In the genomic region with DNA sequence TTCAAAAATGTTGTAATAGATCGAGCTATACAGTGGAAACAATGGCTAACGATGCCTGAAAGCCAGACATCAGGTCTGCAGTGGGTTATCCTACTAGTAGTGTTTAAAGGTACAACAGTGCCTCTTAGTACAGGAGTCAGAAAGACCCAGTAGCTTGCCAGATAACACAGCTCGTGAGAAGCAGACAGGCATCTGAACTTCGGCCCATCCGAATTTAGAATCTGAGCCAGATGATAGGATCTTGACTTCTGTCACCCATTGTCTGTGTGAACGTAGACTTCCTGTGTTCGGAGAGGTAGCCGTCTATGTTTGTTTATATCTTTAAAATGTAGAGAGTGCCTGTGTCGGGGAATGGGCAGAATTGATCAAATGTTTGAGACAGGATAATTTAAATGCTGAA, we compare ENCODE assay signal across 17 mouse cellular contexts.
DNase-seq lines count a peak whose midpoint lies in the region; ATAC-seq and TF ChIP-seq lines count a peak whose summit lies in the region.
"Had no signal": no experiment of that assay in that cellular context is flagged by ENCODE, and none has a peak within 500 bp of the region (broad histone marks: within the 10 kb centered on the region; RNA-seq: fewer than 3 reads in every experiment).

No protein-coding gene starts in this region.

- peak; percentile 42 for TF ChIP-seq EP300 in lung, postnatal 0 days (IDR thresholded peaks at IDR 0.05)

- peak; percentile 27; the same call in 1 of the 2 replicates for ATAC-seq in lung, postnatal 0 days
- ATAC-seq in intestine, embryonic 16.5 days = no peak
- no peak; the same call in 1 of the 2 replicates for ATAC-seq in limb, embryonic 12.5 days (ENCODE audit: insufficient number of reproducible peaks, insufficient read depth, low FRiP score, low TSS enrichment, low read depth)
- ATAC-seq: forebrain, embryonic 13.5 days; forebrain, postnatal 0 days had no signal

- no peak overlapping the region for H3K27ac ChIP-seq in lung, postnatal 0 days (ENCODE audit: low read length)
- H3K27ac ChIP-seq in intestine, embryonic 16.5 days (ENCODE audit: low read length) = peak overlapping the region; percentile 79
- H3K27ac ChIP-seq in limb, embryonic 12.5 days = 0 out of 2 replicates have a peak overlapping the region, but pooled peaks have one; percentile 13
- H3K27ac ChIP-seq: forebrain, embryonic 13.5 days had no signal

- DNase-seq in kidney, adult 9 months = peak; percentile 35
- no peak for DNase-seq in kidney, postnatal 14 days
- DNase-seq in lung, postnatal 0 days (ENCODE audit: low spot score) = peak; percentile 21
- no peak for DNase-seq in lung, postnatal 25 days (ENCODE audit: low spot score)
- DNase-seq in urinary bladder, postnatal 36 days (ENCODE audit: low spot score in 2 of 2) = no peak
- DNase-seq: adrenal gland, adult 2 months; adrenal gland, postnatal 25 days; cerebellum, adult 18-20 months; cerebellum, adult 9-11 months; cerebellum, postnatal 36 days; forebrain, postnatal 0 days; gastrocnemius, postnatal 14 days; heart, postnatal 36 days had no signal

- whole genome bisulfite sequencing in lung, postnatal 0 days = 35% methylated on average over 9 of the region's 9 CpGs
- 29% methylated on average over 9 of the region's 9 CpGs for WGBS in intestine, embryonic 16.5 days
- 46% methylated on average over 9 of the region's 9 CpGs for WGBS in limb, embryonic 12.5 days

- TF ChIP-seq CTCF in lung, postnatal 0 days (IDR thresholded peaks at IDR 0.05) = no peak

- no peaks in the 10 kb centered on the region for H3K36me3 ChIP-seq in lung, postnatal 0 days (ENCODE audit: insufficient read depth, low read length)
- H3K36me3 ChIP-seq in intestine, embryonic 16.5 days (ENCODE audit: control insufficient read depth, insufficient read depth, low read length) = no peaks in the 10 kb centered on the region
- H3K36me3 ChIP-seq in limb, embryonic 12.5 days = no peaks in the 10 kb centered on the region
- H3K36me3 ChIP-seq: heart, embryonic 12.5 days had no signal

- no peak overlapping the region for H3K4me3 ChIP-seq in lung, postnatal 0 days (ENCODE audit: low read depth, low read length)
- no peak overlapping the region for H3K4me3 ChIP-seq in intestine, embryonic 16.5 days (ENCODE audit: low read length)
- H3K4me3 ChIP-seq in limb, embryonic 12.5 days (replicated peaks) = no peak overlapping the region
- H3K4me3 ChIP-seq: forebrain, embryonic 13.5 days; heart, embryonic 12.5 days had no signal

- H3K27me3 ChIP-seq in lung, postnatal 0 days (replicated peaks; ENCODE audit: insufficient read depth, low read length) = no peaks in the 10 kb centered on the region
- no peaks in the 10 kb centered on the region for H3K27me3 ChIP-seq in intestine, embryonic 16.5 days (replicated peaks; ENCODE audit: control insufficient read depth, insufficient read depth, low read length)
- no peaks in the 10 kb centered on the region for H3K27me3 ChIP-seq in limb, embryonic 12.5 days
- H3K27me3 ChIP-seq: forebrain, embryonic 13.5 days had no signal

- H3K9ac ChIP-seq in lung, postnatal 0 days (replicated peaks; ENCODE audit: low read depth) = no peak overlapping the region
- no peak overlapping the region for H3K9ac ChIP-seq in intestine, embryonic 16.5 days (ENCODE audit: low read depth, low read length)
- H3K9ac ChIP-seq in limb, embryonic 12.5 days (replicated peaks) = no peak overlapping the region
- H3K9ac ChIP-seq: forebrain, embryonic 13.5 days; forebrain, postnatal 0 days; heart, embryonic 12.5 days had no signal

- no peaks in the 10 kb centered on the region for H3K9me3 ChIP-seq in lung, postnatal 0 days (ENCODE audit: low read length)
- no peaks in the 10 kb centered on the region for H3K9me3 ChIP-seq in intestine, embryonic 16.5 days (ENCODE audit: control insufficient read depth, low read length)
- no peaks in the 10 kb centered on the region for H3K9me3 ChIP-seq in limb, embryonic 12.5 days
- H3K9me3 ChIP-seq: forebrain, embryonic 13.5 days; heart, embryonic 12.5 days had no signal

- 0 out of 2 replicates have a peak, but pooled peaks cover under 1% of the 10 kb centered on the region for H3K4me1 ChIP-seq in lung, postnatal 0 days (ENCODE audit: insufficient read depth, low read depth, low read length)
- peaks cover 21% of the 10 kb centered on the region for H3K4me1 ChIP-seq in intestine, embryonic 16.5 days (ENCODE audit: control insufficient read depth, insufficient read depth, low read length)
- peaks cover 31% of the 10 kb centered on the region for H3K4me1 ChIP-seq in limb, embryonic 12.5 days (replicated peaks)

- no peak overlapping the region for H3K4me2 ChIP-seq in lung, postnatal 0 days (replicated peaks; ENCODE audit: low read depth, low read length)
- H3K4me2 ChIP-seq in intestine, embryonic 16.5 days (ENCODE audit: low read depth, low read length) = no peak overlapping the region
- H3K4me2 ChIP-seq in limb, embryonic 12.5 days = no peak overlapping the region
- H3K4me2 ChIP-seq: forebrain, embryonic 13.5 days had no signal

Comparison
In these comparisons a context has a peak if more than half of its experiments do, and no peak if none do; other contexts are left out.
1. DNase-seq: peak in kidney, adult 9 months (single experiment) and lung, postnatal 0 days (single experiment); none in kidney, postnatal 14 days (single experiment), lung, postnatal 25 days (single experiment) and urinary bladder, postnatal 36 days (0 of 2).